Mouse (Mus musculus) myocyte (in vitro differentiated cells): ENCODE results near the gene Egflam.

Experiments
- E2F4 ChIP-seq: IDR thresholded peaks from one replicate; pipeline ENCODE4 v1.6.1; 2011; ENCODE audit warnings: mild to moderate bottlenecking, control low read depth, moderate library complexity; ENCODE audit not compliant: insufficient read depth
- MAX ChIP-seq: IDR thresholded peaks from one replicate; pipeline ENCODE4 v1.6.1; 2011; ENCODE audit warnings: low read depth, mild to moderate bottlenecking, control low read depth
- MYOD1 ChIP-seq, 3 experiments: IDR thresholded peaks; one replicate each; pipeline ENCODE4 v1.6.1; 2011; ENCODE audit warnings: control low read depth in 2 of 3, low read depth in 2 of 3, mild to moderate bottlenecking in 2 of 3, moderate library complexity in 1 of 3; ENCODE audit not compliant: insufficient read length in 2 of 3, control insufficient read depth in 1 of 3
- POLR2A ChIP-seq: IDR thresholded peaks from one replicate; pipeline ENCODE4 v1.6.1; 2011; ENCODE audit warnings: low read depth, mild to moderate bottlenecking, control low read depth, moderate library complexity; ENCODE audit not compliant: insufficient read length
- USF1 ChIP-seq: IDR thresholded peaks from one replicate; pipeline ENCODE4 v1.6.1; 2011; ENCODE audit warnings: low read depth, mild to moderate bottlenecking, control low read depth, moderate library complexity

- TF ChIP-seq POLR2A (no peak), USF1 (no peak), E2F4 (no peak), MAX (no peak), MYOD1 (IDR thresholded peaks at IDR 0.05; ENCODE audit: control insufficient read depth in 1 of 3, insufficient read length in 2 of 3, low read depth in 2 of 3) (no peak)
Measured at GRCm38 (mm10) chr15:7382457-7382856, 15.7 kb downstream of the Egflam start.
